Mouse (Mus musculus): ENCODE measurements around the gene Elovl6.

Elovl6 gene

DNA sequence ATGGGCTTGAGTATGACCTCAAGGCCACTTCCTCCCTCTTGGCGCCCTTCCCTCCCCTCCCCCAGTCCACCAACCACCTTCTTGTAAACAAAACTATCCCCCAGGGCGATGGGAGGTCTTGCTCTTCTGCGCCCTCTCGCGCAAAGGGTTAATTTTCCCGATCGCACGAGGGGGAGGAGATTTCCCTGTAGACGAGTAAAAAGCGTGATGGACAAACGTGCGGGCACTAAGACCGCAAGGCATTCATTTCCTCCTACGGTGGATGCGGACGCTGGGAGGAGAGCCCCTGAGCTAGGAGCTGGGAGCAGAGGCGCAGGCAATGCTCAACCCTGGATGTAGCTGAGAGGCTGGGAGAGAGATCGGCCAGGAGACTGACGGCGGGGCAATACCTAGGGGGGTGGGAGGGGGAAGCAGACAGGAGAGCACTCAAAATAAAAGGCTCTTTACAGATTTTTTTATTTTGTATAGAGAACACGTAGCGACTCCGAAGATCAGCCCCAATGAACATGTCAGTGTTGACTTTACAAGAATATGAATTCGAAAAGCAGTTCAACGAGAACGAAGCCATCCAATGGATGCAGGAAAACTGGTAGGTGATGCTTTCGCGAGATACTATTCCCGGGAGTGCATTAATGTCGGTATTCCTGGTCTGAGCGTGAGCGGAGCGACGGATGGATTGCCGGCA lies at the start of gene Elovl6:
Elovl6 (plus strand) TSS at position 176 of the 685 bp plus-strand sequence.
- DNase-seq (ENCODE audit: low read depth, low spot score): peak; percentile 18

GRCm38 (mm10) chr3:129488774-129489173 lies 43.4 kb upstream of the Elovl6 start:
- no peak for DNase-seq (ENCODE audit: low read depth, low spot score)

DNA sequence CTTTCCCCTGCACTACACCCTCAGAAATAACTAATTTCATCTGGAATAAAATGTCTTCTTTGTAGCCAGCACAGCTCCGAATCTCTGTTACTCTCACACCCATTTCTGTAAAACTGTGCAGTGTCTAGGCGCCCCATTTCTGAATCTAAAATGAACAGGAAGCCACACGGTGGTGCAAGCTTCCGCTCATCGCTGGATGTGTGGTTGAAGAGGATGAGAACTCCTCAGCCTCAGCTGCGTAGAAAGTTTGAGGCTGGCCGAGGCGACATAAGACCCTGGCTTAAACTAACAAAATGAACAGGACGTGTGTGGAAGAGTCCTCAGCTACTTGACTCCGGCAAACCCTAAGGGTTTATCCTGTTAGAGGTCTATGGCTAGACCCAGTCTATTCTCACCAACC lies 38.0 kb upstream of the Elovl6 start:
- no peak for DNase-seq (ENCODE audit: low read depth, low spot score)

DNA sequence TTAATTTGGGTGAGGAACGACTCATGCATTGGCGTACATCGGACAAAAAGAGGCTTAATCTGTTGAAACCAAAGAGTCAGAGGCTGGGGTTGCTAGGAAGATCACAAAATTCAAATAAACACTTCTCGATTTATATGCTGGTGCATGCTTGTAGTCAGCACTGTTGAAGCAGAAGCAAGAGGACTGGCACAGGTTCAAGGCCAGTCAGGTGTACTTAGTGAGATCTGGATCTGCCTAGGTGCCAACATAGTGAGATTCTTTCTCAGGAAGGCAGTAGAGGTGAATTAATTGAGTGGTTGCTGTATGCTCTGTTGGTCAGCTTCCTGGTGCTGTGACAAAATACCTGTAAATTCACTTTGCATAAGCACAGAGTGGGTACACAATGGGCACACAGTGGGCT lies 37.4 kb upstream of the Elovl6 start:
- no peak for DNase-seq (ENCODE audit: low read depth, low spot score)

DNA sequence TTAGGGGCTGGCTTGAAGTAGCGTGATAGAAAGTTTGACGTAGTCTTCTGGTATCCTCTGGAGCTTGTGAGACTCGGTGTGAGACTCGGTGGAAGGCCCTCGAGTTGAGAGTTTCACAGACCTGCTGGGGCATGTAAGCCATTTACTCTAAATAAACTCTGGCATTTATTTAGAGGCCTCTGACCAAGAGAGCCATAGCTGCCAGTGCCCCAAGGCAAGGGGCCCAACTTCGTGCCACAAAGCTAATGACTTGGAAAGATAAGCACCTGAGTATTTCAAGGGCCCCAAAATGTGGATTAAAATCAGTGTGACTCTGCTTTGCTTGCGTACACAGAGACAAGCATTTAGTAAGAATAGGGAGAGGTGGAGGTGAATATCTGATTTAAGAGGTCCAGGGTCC lies 28.4 kb upstream of the Elovl6 start:
- DNase-seq (ENCODE audit: low read depth, low spot score): no peak

- DNase-seq (ENCODE audit: low read depth, low spot score): no peak
Observed at GRCm38 (mm10) chr3:129504928-129505327, 27.2 kb upstream of the Elovl6 start.

DNA sequence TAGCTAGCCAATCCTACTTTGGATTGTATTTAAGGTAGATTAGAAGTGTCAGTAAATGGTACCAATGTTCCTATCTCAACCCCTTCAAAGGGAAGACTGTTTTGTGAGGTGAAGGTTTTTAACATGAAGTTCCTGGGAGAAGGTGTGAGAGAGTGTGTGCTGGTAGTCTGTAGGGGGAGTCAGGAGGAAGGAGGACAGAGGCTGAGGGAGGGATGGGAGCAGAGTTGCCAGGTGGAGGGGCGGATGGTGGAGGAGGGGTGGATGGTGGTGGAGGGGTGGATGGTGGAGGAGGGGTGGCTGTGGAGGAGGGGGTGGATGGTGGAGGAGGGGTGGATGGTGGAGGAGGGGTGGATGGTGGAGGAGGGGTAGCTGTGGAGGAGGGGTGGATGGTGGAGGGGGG lies 24.4 kb upstream of the Elovl6 start:
- DNase-seq (ENCODE audit: low read depth, low spot score): no peak

- DNase-seq (ENCODE audit: low read depth, low spot score): no peak
Observed at GRCm38 (mm10) chr3:129508571-129508970, 23.6 kb upstream of the Elovl6 start.

DNA sequence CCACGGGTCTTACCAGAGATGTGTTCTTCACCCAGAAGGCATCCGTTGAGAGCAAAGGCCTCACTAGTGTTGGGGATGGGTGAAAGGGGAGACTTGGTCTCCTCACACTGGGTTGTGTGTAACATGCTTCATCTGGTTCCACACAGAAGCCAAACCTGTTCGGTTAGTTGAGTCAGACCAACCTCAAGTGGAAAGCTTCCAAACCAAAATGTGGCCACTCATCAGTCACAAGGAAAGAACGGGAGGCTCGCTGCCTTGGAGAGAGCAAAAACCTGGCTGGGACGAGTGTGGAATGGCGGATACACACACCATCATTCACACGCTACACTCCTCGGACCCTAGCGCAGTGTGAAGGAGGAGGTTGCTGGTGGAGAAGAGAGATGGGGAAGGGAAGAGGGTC lies 22.4 kb upstream of the Elovl6 start:
- DNase-seq (ENCODE audit: low read depth, low spot score): no peak

- DNase-seq (ENCODE audit: low read depth, low spot score): no peak
Observed at GRCm38 (mm10) chr3:129515863-129516436, 16.2 kb upstream of the Elovl6 start.

DNA sequence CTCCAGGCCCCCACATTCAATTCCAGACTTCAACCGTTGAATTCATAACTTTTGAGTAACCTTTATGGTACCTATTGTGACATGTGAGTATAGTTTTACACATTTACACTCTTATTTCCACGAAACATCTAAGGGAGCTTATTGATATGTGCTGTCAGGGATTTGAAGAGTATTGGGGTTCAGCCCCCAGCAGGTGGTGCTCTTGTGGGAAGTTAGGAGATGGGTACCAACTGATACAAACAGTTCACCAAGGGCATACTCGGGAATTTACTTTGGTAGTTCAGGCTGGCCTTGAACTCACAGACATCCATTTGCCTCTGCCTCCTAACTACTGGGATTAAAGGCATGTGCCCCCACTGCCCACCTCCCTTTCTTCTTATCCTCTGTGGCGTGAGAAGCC lies 11.7 kb upstream of the Elovl6 start:
- no peak for DNase-seq (ENCODE audit: low read depth, low spot score)

DNA sequence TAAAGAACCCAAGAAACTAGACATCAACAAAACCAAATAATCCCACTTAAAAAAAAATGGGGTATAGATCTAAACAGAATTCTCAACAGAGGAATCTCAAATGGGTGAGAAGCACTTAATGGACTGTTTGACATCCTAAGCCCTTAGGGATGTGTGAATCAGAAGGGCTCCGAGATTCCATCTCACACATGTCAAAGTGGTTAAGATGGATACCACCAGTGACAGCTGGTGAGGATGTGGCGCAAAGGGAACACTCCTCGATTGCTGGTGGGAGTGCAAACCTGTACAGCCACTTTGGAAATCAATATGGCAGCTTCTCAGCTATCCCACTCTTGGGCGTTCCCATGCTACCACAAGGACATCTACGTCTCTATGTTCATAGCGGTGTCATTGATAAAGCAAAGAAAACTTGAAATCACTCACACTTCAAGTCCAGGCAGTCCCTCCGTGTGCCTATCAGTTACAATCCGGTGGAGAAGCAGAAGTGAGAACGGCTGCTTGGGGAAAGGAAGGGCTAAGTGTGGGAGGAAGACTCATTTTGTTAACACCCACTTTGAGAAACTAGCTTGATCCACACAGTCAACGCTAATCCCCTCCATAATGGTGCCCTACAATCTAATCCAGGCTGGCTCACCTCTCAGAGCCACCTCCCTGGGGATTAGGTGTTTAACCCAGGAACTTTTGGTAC lies 8.6 kb upstream of the Elovl6 start:
- DNase-seq (ENCODE audit: low read depth, low spot score): no peak

GRCm38 (mm10) chr3:129527046-129527445 lies 5.1 kb upstream of the Elovl6 start:
- no peak for DNase-seq (ENCODE audit: low read depth, low spot score)

DNA sequence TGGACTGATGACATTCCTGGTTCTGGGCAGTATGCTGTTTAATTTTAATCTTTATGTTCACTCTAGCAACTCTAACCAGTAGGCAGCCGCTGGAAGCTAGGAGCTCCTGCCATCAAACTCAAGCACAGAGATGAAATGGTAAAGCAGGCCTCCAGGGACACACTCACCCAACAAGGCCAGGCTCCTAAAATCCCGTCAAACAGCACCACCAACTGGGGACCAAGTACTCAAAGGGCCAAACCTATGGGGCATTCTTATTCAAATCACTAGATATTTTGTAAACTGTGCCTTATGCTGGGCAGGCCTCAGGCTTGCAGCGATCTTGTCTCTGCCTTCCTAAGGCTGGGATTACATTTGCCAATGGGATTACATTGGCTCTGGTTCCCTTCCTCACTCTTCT lies 2.8 kb upstream of the Elovl6 start:
- DNase-seq (ENCODE audit: low read depth, low spot score): no peak

DNA sequence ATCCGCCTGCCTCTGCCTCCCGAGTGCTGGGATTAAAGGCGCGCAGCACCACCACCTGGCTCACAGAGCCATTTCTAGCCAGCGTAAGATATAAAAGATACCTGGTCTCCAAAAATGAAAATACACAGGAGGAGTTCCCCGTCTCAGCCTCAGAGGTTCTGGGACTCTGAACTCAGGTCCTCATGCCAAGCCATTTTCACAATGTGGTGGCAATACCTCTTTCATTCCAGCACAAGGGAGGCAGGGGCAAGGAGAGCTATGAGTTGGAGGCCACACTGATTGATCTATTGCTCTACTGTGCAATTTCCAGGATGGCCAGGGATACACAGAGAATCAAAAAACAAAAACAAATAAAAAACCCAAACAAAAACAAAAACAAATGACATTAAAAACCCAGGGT lies 1.7 kb upstream of the Elovl6 start:
- no peak for DNase-seq (ENCODE audit: low read depth, low spot score)

GRCm38 (mm10) chr3:129532865-129533742 lies 949 bp downstream of the Elovl6 start:
- no peak for DNase-seq (ENCODE audit: low read depth, low spot score)

DNA sequence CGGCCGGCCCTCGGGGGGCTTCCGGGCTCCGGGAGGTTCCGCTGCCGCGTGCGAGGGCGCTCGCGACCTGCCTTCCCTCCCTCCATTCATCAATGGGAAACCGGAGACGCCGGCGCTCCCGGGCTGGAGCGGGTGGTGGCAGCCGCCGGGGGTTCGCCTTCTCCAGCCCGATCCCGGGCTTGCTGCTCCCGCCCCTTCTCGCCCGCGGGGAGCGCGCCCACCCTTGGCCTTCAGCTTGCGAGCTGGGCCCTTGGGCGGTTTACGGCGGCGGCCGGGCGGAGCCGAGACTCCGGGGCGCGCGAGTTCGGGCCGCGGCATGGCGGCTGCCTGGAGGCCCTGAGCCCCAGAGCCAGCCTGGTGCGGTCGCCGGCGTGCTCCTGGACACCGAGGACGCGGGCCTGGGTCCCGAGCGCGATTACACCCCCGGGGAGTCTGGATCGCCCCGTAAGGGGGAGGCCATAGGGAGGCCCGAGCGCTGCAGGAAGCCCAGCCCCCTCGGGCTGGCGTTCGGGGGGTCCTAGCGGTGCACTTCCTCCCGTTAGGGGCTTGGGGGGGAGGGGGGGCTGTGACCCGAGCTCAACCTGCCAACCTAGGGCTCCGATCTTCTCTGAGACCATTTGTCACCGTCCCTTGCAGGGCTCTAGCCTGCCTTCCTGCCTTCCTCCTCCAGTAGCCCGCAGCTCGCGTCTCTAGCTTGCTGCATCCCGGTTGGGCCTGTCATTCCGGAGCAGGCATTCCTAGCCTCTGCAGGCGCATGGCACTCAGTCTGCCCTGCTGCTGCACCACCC lies 1.8 kb downstream of the Elovl6 start:
- peak; percentile 13 for DNase-seq (ENCODE audit: low read depth, low spot score)

DNA sequence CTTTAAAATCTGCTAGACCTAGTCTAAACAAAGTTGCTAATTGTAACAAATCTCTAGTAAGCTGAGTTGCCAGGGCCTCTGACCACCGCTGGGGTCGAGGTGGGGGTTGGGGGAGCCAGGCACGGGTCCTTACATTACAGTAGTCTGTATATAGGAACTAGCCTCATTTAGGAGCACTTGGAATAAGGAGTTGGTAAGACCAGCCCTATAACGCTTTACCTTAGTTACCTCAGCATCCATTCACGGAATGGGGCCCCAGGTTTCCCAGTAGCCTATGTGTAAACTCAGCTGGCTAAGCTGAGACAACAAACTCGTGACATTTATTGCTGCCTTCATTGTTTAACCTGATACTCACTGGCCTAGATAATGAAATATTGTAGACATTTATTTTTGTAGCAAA lies 3.3 kb downstream of the Elovl6 start:
- DNase-seq (ENCODE audit: low read depth, low spot score): no peak

DNA sequence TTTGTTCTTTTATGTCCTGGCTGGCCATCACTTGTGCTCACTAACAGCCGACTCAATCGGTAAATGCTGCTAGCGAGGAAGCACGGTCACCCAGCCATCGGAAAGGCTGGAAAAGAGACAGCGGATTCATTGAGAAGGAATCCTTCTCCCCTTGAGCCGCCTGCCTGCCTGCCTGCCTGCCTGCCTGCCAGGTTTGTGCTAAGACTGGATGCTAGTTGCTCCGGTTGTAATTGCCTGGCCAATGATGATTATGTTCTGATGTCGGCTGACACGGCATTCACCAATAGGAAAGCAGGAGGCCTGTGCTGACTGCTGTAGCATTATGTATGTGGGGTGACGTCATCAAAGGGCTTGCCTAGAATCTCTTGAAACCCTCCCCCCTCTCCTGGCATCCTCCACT lies 4.0 kb downstream of the Elovl6 start:
- DNase-seq (ENCODE audit: low read depth, low spot score): peak; percentile 90

GRCm38 (mm10) chr3:129537954-129538353 lies 5.8 kb downstream of the Elovl6 start:
- DNase-seq (ENCODE audit: low read depth, low spot score): no peak

DNA sequence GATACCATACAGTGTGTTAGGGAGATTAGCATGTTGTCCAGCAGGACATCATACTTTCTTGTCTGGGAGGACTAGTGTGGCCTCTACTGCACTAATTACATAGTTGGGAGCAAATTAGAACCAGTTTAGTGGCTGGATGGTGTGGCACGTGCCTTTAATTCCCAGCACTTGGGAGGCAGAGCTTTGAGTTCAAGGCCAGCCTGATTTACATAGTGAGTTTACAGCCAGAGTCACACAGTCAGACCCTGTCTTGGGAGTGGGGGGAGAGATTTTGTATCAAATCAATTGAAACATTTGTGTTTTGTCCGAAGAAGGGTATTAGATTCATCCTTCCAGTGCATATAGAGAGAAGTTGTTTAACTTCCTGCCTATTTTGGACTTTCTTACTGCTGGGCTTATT lies 8.7 kb downstream of the Elovl6 start:
- DNase-seq (ENCODE audit: low read depth, low spot score): no peak
